Mouse (Mus musculus) frontal cortex, postnatal 36 days (tissue): ENCODE results near the gene Adm.
"Not testable (repeated sequence)": the region's sequence is repeated elsewhere in the genome, so short reads cannot be mapped to it uniquely, and the experiment has no call there.

Experiments used
- DNase-seq, 2 experiments: peaks; one replicate each; pipeline ENCODE4 v3.0.0; 2022; ENCODE audit warnings: low spot score in 2 of 2

The Adm gene

GRCm38 (mm10) chr7:110628611-110629354 is 1.3 kb downstream of the Adm start:
- DNase-seq, result no peak

- peak; percentile 84 for DNase-seq
These were observed 2.6 kb downstream of the Adm start for GRCm38 (mm10) chr7:110629892-110630666.

DNA sequence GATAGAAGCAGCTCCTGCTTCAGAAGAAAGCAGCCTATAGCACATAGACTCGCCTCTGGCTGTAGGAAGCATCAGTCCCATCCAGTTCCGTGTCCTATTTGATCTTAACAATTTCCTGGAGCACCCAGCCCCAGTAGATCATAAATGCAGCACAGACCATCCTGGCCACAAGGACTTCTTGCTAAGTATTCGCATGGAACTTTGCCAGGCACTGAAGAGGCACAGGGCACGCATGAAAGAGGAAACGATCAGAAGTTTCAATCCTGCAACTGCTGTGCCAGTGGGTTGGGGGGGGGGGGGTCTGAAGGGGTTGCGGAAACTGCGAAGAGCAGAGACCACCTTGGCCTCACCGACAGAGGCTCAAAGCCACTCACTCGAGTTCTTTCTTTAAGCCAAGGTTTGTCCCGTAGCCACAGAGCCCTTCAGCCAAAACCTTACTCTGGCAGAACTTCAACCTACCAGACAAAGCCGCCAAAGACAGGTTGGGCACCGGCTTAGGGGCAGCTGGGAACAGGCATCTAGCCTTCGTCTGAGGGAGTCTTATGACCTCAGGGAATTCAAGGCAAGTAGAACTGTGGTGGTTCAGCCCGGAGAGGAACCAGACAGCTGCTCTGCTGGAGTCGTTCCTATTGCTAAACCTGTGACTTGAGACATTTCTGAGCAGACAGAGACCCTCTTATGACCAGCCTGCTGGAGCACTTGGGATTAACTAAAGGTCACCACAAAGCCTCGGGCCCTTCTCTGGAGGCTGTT is 3.9 kb downstream of the Adm start:
- DNase-seq, result no peak

DNA sequence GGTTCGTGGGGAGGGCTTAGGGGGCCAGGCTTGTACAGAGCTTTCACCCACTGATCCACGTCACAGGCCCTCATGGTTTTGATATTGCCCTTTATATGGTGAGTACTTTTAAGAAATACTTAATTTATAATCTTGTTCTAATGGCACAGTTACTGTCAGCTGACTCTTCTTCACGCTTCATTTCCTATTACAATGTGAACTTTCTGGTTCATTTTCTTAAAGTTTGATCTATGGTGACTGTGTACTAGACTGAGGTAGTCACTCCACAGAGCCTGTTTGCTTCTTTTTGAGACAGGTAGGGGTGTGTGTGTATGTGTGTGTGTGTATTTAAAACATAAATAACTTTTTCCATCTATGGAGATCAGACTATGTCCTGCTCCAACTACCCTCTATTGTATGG is 8.5 kb downstream of the Adm start:
- DNase-seq, result no peak

DNA sequence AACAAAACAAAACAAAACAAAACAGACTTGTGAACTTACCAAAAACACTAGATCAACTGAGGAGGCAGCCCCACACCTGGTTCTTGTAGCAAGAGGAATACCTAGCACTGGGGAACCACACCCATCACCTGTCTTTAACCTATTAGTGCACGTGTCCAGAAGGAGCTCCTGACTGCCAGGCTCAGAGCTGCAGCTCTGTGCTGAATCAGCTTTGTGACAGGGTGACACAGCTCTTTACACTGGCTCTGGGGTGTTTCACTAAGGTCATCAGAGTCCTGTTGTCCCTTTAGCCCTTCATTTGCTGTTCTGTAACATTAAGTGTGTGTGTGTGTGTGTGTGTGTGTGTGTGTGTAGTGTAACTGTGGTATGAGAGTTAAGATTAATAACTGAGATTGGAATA is 9.1 kb downstream of the Adm start:
- DNase-seq, result no peak

DNA sequence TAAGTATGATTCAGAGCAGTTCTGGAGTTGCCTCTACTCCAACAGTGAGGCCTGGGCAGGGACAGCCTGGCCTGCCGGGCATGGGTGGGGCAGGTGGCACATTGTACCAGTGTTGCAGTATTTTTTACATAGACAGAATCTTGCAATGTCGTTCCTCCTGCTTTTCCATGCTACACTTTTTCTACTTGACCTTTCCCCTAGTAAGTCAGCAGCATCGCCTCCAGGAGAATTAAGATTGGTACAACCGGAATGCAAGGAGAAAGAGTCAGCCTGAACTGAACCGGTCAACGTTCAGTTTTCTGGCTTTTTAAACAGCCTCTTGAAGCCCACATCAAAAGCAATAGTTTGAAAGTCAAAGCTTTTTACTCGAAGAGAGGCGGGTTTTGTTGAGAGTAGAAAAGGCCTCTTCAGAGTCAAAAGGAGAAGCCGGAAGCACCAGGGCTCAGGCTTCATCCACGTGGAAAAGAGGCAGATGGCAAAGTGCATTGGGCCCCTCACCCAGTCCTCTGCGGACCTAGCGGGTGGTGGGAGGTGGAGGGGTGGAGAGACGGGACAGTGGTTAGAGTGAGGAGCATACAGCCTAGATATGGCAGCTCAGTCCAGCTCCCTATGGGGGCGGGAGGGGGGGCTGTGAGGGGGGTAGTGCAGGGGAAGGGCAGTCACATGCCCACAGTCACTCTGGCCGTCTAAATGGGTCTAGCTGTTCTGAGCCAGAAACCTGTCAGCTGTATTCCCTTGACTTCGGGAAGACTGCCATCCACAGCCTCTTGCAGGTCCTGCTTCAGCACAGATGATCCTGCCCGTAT is 11.0 kb downstream of the Adm start:
- DNase-seq, result no peak

- DNase-seq, result no peak
These were observed 11.9 kb downstream of the Adm start for GRCm38 (mm10) chr7:110639291-110639915.

DNA sequence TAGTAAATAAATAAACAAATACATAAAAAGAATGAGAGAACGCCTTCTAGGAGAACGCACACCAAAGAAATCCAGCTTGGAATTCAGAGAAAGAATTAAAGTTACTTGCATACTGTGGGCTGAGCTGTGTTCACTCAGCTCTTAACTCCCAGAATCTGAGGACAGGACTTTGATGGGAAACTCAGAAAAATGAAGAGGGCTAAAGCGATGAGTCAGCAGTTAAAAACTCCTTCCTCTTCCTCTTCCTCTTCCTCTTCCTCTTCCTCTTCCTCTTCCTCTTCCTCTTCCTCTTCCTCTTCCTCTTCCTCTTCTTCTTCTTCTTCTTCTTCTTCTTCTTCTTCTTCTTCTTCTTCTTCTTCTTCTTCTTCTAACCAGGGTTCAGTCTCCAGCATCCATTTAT is 12.5 kb downstream of the Adm start:
- not testable (repeated sequence) for DNase-seq

DNA sequence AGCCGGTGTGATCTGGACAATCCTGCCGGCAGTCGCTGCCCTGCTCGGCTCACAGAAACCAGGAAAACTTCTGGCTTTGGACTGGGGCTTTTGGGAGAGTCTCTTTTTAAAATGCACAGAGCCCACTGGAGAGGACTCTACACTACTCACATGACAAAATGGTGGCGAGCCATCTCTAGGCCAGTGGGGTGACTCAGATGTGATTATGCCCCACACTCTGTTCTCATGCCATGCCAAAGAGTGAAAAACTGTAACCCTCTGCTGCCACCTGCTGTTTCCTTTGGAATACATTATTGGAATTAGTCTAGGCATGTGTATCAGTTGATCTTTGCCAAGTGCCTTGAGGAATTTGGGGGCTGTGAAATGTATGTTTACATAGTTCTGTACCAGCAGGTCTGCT is 17.9 kb downstream of the Adm start:
- DNase-seq, result peak; percentile 63 to 76

DNA sequence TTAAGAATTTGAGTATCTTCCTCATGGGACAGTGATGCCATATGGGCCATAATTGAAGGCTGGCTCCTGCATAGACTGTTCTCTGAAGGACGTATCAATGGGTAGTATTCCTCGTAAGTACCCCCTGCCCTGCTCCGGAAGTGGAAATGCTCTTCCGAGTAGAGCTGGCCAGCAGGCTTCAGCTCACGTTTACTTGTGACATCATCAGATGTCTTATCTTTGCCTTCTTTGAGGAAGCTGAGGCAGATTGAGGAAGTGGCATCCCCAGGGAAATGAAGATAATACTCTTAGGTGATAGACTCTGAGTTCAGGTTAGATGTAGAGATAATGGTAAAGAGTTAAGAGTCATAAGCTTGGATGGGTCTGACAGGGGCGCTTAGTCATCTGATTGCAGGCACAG is 18.4 kb downstream of the Adm start:
- DNase-seq, result no peak

- DNase-seq, result no peak
These were observed 19.3 kb downstream of the Adm start for GRCm38 (mm10) chr7:110646611-110647407.

DNA sequence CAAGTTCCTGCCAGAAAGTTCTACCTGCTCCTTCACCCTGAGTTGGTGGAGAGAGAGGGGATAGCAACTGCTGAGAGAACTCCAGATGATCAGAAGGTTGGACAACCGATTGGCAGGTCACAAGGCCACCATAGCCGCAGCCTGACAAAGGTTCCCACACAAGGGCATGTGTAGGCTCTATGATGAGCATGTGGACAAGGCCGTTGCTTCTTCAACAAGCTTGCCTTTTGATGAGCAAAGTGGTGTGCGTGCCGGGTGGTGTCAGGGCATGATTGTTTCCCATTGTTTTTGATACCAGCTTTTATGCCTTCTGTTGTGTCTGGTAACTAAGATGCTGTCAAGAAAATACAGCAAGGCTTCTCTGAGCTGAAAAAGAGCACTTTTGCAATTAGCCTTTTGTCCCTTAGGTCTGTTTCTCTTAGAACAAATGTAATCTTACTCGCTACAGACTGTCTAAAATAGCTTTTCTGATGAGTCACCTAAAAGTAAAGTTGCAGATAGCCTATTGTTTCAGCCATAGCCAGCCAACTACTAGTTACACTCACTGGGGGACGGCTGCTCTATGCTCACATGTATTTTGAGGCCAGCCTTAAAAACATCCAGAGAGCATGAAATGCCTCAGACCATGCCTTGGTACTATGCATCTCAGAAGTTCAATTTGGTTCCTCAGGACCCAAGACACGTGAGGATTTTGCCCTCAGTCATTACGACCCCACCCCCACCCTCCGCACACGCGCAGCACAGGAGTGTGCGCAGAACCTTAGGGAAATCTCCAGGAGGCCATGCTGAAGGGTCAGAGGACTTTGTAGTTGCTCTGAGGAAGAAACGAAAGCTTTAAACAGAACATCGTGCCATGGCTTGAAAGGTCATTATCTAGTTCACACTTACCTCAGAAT is 20.3 kb downstream of the Adm start:
- DNase-seq, result no peak

- no peak for DNase-seq
These were observed 21.1 kb downstream of the Adm start for GRCm38 (mm10) chr7:110648455-110649085.

DNA sequence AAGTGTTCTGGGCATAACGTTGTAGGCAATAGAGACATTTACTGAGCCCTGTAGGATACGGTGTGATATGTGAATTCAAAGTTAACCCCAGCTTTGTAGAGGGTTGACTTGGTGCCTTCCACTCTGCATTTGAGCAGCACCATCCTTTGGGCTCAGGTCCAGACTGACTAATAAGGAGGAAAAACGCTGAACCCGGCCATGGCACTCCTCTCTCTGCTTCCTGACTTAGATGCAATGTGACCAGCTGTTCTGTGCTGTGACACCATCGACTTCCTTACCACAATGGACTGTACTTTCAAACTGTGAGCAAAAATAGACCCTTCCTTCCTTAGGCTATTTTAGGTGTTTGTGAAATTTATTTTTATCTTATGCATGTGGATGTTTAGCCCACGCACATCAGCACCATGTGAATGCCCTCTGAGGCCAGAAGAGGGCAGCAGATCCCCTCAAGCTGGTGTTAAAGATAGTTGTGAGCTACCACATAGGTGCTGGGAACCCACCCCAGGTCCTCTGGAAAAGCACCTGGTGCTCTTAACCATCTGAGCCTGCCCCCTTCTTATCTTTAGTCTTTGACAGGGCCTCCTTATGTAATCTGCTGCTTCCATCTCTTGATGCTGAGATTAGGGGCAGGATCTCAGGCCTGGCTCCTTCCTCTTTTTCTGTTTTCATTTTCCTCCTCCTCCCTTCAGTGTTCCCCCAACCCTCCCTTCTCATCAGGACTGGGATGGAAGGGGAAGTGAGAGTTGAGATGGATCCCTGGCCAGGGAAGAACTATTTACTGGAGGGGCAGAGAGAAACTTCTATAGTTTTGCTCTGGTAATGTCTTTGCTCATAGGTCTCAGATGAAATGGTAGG is 21.9 kb downstream of the Adm start:
- no peak for DNase-seq

DNA sequence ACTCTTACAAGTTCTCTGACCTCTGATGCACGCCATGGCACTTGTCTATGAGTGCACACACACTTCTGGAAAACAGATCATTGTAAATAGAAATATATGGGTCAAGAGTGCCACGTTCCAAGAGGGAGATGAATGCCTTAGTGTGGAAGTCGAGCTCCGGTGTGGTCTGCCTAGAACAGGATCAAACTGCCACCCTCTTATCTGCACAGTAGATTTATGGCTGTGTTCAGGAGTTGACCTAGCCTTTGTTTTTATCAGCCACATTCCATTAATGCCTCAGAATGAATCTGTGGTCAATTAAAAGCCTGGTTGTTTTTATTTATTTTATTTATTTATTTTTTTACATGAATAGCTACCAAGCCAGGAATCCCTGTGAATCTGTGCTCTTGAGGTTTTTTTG is 23.0 kb downstream of the Adm start:
- DNase-seq, result no peak

GRCm38 (mm10) chr7:110651091-110651490 is 23.6 kb downstream of the Adm start:
- no peak for DNase-seq

DNA sequence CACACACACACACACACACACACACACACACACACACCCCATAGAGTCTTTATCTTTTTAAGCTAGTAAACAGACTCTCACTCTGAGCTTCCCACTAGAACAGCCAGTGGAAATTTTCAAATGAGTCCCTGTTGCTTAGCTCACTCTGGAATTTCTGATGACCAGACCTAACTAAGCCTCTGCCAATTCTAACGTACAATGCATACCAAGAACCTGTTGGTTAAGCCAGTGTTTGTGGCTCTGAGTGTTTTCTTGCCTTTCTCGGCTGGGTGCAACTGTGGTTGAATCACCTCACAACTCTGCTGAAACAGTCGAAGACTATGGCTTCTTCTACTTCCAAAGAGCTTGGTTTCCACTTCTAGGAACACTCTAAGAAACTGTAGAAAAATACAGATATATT is 27.8 kb downstream of the Adm start:
- no peak for DNase-seq

DNA sequence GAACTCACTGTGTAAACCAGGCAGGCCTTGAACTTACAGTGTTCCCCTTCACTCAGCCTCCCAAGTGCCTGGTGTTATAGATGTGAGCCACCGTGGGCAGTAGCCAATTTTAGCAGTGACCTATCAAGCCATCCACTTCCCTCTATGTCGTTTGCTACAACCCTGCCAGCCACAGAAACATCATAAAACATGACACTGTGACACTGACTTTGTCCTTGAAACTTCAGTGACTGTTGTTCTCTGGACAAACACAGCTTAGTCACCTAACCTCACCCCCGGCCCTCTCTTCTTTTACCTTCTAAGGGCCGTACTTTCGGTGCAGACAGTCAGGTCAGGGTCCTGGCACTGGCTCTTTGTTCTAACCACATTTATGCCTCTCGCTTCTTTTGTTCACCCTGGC is 28.5 kb downstream of the Adm start:
- no peak for DNase-seq
